Mouse (Mus musculus): ENCODE data around the gene Ddit4.

DNA sequence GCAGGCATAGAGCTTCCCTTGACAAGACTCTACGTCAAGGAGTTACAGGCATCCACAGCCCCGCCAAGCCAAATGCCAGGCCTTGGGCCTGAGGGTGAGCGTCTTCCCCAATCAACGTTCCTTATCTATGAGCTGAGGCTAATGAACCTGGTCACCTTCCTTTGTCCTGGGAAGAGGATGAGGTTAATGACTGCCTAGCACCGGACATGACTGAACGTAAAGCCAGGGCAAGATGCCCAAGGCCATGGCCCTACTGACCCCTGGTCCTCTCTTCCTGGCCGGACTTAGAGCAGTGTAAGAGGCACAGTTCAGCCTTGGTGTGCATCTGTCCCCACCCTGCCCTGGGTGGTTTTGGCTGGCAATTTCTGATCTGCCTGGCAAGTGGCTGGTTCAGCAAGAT is 22.4 kb downstream of the Ddit4 start:
- TF ChIP-seq ZC3H11A (IDR thresholded peaks at IDR 0.05; ENCODE audit: borderline replicate concordance, low read depth, low read length) (no peak), ZNF384 (IDR thresholded peaks at IDR 0.05; ENCODE audit: low read depth, low read length) (no peak), MAFK (IDR thresholded peaks at IDR 0.05; ENCODE audit: insufficient read depth, low read depth, low read length) (no peak), HCFC1 (IDR thresholded peaks at IDR 0.05; ENCODE audit: borderline replicate concordance, insufficient read depth, low read length) (no peak)
